Mouse (Mus musculus) embryonic facial prominence, embryonic 13.5 days (tissue): Measurements from ENCODE around the gene Spast. TPM values are rescaled to one million over a fixed set of nuclear protein-coding genes. Genes with fewer than 3 reads are reported as not detected.
A peak's percentile ranks its signal among the peaks of the same experiment; 100 is the strongest.

Experiments used
- ATAC-seq: fragments of 200-750 bp; cut with Nextera tagmentation; 2 replicates; pipeline ENCODE4 v1.8.0; 2017; ENCODE audit warnings: low read depth; ENCODE audit not compliant: insufficient number of reproducible peaks, insufficient read depth, low FRiP score, low TSS enrichment
- H3K27ac ChIP-seq: fragments of 300-500 bp; sonication (generic); 2 replicates; pipeline ENCODE4 v1.5.1; 2015; ENCODE audit warnings: moderate library complexity, mild to moderate bottlenecking, inconsistent platforms
- H3K27me3 ChIP-seq: fragments of 300-500 bp; sonication (generic); 2 replicates; pipeline ENCODE4 v1.6.1; 2015; ENCODE audit warnings: mild to moderate bottlenecking, inconsistent platforms
- H3K36me3 ChIP-seq: fragments of 300-500 bp; sonication (generic); 2 replicates; pipeline ENCODE4 v1.6.1; 2015; ENCODE audit warnings: mild to moderate bottlenecking, inconsistent platforms
- H3K4me1 ChIP-seq: fragments of 300-500 bp; sonication (generic); 2 replicates; pipeline ENCODE4 v1.6.1; 2015; ENCODE audit warnings: inconsistent platforms
- H3K4me2 ChIP-seq: fragments of 300-500 bp; sonication (generic); 2 replicates; pipeline ENCODE4 v1.6.1; 2015; ENCODE audit warnings: moderate library complexity, mild to moderate bottlenecking, inconsistent platforms
- H3K4me3 ChIP-seq: fragments of 300-500 bp; sonication (generic); 2 replicates; pipeline ENCODE4 v1.5.1; 2015; ENCODE audit warnings: mild to moderate bottlenecking, inconsistent platforms
- H3K9ac ChIP-seq: fragments of 300-500 bp; sonication (generic); 2 replicates; pipeline ENCODE4 v1.6.1; 2015; ENCODE audit warnings: mild to moderate bottlenecking, inconsistent platforms
- H3K9me3 ChIP-seq: fragments of 300-500 bp; sonication (generic); 2 replicates; pipeline ENCODE4 v1.6.1; 2016; ENCODE audit warnings: inconsistent platforms
- WGBS: fragments of 180-500 bp; shearing (Covaris S2); methylation state at CpG from one replicate; pipeline ENCODE4 v1.1.7; 2015; ENCODE audit warnings: mixed read lengths; 5-methylcytosine and 5-hydroxymethylcytosine counted together
- polyA plus RNA-seq: library from polyadenylated mRNA; unstranded; fragments of >200 nt; fragmentation: Nextera tagmentation; extraction: Ambion mirVana; gene quantifications from 2 replicates; pipeline ENCODE4 v1.2.1, GENCODE M21; 2015

Gene Spast
- polyA plus RNA-seq, 1 experiment from 2014 or later: 15.6 TPM

DNA sequence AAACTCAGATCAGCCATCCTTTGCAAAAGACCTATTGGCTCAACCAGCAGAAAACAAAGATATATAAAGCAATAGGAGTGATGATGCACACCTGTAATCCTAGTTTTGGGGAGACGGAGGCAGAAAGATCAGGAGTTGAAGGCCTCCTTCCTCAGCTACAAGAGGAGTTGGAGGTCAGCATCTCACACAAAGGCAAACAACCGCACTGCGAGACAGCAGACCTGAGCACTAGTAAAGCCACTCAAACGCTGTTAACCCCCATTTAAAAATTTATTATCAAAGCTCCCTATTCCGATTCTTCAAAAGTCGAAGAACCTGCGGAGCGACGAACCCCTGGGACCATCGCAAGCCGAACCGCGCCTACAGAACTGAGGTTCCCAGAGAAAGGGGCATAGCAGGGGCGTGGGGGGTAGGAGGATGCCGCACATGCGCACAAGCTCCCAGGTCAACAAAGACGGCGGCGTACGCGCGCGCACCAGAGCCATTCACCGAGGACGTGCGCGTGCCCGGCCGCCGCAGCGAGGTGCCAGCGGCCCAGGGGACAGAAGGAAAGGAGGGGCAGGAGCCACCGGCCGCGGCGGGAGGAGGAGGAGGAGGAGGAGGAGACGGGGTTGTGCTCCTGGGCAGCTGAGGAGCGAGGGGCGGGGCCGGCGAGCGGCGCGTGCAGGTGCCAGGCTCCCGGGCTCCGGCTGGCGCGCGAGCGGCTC, 409 bp upstream of the Spast start:
- WGBS: under 1% methylated on average over 48 of the region's 50 CpGs

DNA sequence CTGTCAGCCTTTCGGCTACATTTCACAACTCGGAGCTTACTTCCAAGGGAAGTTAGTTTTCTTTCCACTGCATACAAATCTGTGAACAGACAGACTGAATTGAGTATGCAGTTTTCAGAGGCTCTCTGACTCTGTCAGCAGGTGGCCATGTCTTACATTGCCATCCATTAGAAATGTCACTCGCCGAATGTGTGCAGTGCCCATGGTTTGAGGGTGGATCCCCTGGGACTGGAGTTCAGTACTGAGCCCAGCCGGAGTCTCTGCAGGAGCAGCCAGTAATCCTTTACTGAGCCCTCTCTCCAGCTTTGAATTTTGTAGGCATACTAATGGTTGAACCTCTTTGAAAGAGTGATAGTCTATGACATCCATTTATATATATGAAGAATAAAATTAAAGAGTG, 2.4 kb downstream of the Spast start:
- no peak for ATAC-seq
- peaks cover 32% of the 10 kb centered on the region for H3K4me1 ChIP-seq
- no peak overlapping the region for H3K27ac ChIP-seq
- no peaks in the 10 kb centered on the region for H3K9me3 ChIP-seq
- H3K4me3 ChIP-seq: peak overlapping the region; percentile 97; the same call in 1 of the 2 replicates
- H3K27me3 ChIP-seq: no peaks in the 10 kb centered on the region
- peaks cover 12% of the 10 kb centered on the region for H3K36me3 ChIP-seq
- no peak overlapping the region; the same call in 1 of the 2 replicates for H3K9ac ChIP-seq
- WGBS: 61% methylated on average over 5 of the region's 5 CpGs
- H3K4me2 ChIP-seq: peak overlapping the region; percentile 78

More for the DNA sequence above, 409 bp upstream of the Spast start:
- ATAC-seq: peak; percentile 88
- Histone ChIP-seq H3K4me3 (peak overlapping the region; percentile 97), H3K4me2 (peak overlapping the region; percentile 78), H3K9ac (peak overlapping the region; percentile 96), H3K9me3 (no peaks in the 10 kb centered on the region), H3K4me1 (peaks cover 32% of the 10 kb centered on the region), H3K36me3 (no peaks in the 10 kb centered on the region), H3K27ac (peak overlapping the region; percentile 96), H3K27me3 (no peaks in the 10 kb centered on the region)

DNA sequence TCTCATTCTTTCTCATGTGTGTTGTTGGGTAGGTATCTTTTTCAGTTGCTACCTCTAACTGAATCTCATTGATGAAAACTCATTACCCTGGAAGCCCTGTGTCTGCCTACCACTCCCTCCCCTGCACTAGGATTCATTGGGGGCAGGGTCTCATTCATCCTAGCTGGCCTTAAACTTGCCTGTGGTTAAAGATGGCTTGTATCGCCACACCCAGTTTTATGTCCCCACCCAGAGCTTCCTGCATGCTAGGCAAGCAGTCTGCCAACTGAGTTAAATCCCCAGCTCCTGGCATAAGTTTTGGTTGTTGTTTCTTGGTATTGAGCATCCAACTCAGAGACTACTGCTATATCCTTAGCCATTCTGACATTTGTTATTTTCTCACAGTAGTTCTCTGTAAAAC, 24.8 kb downstream of the Spast start:
- 76% methylated on average over 1 of the region's 1 CpGs for WGBS
- peaks cover 60% of the 10 kb centered on the region for H3K36me3 ChIP-seq

DNA sequence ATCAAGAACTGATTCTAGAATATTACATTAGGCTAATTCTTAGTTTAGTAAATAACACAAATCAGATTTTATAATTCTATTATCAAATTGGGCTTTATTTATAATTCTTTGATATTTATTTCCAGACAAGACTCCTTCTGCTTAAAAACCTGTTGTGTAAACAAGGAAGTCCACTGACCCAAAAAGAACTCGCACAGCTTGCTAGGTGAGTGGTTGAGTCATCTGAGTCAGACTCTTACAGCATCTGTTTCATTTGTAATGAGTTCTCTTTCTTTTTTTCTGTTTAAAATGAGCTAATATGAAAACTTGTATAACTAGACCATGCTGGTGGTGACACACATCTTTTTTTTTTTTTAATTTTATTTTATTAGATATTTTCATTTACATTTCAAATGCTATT, 38.1 kb downstream of the Spast start:
- WGBS: 92% methylated on average over 1 of the region's 1 CpGs
- Histone ChIP-seq H3K27me3 (no peaks in the 10 kb centered on the region), H3K36me3 (peaks cover 72% of the 10 kb centered on the region), H3K27ac (no peak overlapping the region), H3K4me2 (no peak overlapping the region), H3K4me3 (no peak overlapping the region), H3K9ac (no peak overlapping the region), H3K4me1 (no peaks in the 10 kb centered on the region), H3K9me3 (no peaks in the 10 kb centered on the region)
- no peak for ATAC-seq

More for the DNA sequence above, 24.8 kb downstream of the Spast start:
- Histone ChIP-seq H3K4me2 (no peak overlapping the region), H3K4me1 (no peaks in the 10 kb centered on the region), H3K4me3 (no peak overlapping the region), H3K9ac (no peak overlapping the region), H3K27me3 (no peaks in the 10 kb centered on the region), H3K9me3 (no peaks in the 10 kb centered on the region), H3K27ac (no peak overlapping the region)
- ATAC-seq: no peak

DNA sequence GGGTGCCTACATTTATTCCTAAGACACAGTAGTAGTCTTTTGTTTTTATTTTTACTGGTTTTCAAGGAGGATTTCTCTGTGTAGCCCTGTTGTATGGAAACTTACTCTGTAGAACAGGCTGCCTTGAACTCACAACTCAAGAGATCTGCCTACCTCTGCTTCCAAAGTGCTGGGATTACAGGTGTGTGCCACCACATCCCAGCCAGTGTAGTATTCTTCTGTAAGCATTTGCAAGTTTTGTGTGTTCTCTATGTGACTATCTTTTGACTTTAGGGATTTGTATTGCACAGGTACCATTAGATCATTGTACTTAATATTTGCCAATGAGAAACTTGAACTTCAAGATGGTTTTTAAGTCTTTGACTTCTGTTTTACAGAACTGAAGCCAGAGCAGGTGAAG, 47.9 kb downstream of the Spast start:
- no peak overlapping the region for H3K4me2 ChIP-seq

DNA sequence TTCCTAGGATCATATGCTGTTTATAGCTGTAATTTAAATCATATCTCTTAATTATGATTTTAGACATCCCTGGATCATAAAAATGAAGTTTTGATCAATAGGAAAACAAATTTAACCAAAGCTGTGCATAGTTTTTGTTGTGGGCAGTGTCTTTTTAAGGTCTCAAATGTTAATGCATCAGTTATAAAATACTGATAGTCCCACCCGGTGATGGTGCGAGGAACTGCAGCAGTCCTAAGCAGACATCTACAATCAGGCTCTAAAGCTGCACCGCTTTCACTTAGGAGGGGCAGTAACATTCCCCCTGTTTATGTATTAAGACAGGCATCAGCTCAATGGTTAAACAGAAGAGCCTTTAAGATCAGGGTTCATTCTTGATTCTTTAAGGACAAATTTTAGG, 51.1 kb downstream of the Spast start:
- Histone ChIP-seq H3K9ac (no peak overlapping the region), H3K9me3 (no peaks in the 10 kb centered on the region), H3K27ac (no peak overlapping the region), H3K4me1 (no peaks in the 10 kb centered on the region), H3K4me3 (no peak overlapping the region), H3K4me2 (no peak overlapping the region), H3K36me3 (peaks cover 36% of the 10 kb centered on the region), H3K27me3 (no peaks in the 10 kb centered on the region)
- WGBS: 82% methylated on average over 3 of the region's 3 CpGs
- no peak for ATAC-seq

More for the DNA sequence above, 47.9 kb downstream of the Spast start:
- Histone ChIP-seq H3K36me3 (peaks cover 66% of the 10 kb centered on the region), H3K9me3 (no peaks in the 10 kb centered on the region), H3K27ac (no peak overlapping the region), H3K4me3 (no peak overlapping the region), H3K4me1 (no peaks in the 10 kb centered on the region), H3K27me3 (no peaks in the 10 kb centered on the region), H3K9ac (no peak overlapping the region)
- no peak for ATAC-seq

DNA sequence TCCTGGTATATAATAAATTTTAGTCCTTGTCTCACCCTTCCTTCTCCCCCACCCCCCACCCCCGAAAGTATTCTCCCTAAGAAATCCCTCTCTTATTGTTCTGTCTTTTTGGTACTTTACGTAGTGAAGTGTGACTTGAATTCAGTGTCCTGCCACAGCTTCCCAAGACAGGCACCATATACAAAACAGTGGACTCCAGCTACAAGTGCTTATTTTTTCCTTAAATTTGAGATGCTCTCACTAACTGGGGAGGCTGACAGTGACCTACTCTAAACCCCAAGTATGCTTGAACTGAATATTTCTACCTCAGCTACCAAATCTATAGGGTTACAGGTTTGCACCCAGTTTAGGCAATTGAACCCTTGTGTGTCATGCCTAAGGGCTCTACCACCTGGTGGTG, 55.6 kb downstream of the Spast start:
- Histone ChIP-seq H3K9me3 (no peaks in the 10 kb centered on the region), H3K4me2 (peak overlapping the region; percentile 68), H3K36me3 (no peaks in the 10 kb centered on the region), H3K4me1 (peaks cover 9% of the 10 kb centered on the region), H3K27ac (no peak overlapping the region), H3K4me3 (no peak overlapping the region), H3K27me3 (no peaks in the 10 kb centered on the region), H3K9ac (no peak overlapping the region)
- 80% methylated on average over 2 of the region's 2 CpGs for WGBS
- ATAC-seq: no peak

DNA sequence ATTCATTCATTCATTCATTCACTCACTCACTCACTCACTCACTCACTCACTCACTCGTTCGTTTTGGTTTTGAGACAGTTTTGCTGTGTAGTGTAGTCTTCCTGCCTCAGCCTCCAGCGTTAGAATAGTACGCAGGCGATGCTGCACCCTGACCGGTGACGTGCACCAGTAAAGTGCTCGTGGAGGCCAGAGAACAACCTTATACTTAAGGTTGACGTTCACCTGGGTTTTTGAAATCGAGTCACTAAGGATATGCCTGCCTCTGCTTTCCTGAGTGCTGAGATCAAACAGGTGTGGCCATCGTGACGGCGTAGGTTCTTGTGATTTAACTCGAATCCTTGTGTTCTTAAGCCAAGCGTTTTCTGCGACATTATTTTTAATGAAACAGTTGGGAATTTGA, 56.1 kb downstream of the Spast start:
- peak overlapping the region; percentile 39; the same call in 1 of the 2 replicates for H3K27ac ChIP-seq

DNA sequence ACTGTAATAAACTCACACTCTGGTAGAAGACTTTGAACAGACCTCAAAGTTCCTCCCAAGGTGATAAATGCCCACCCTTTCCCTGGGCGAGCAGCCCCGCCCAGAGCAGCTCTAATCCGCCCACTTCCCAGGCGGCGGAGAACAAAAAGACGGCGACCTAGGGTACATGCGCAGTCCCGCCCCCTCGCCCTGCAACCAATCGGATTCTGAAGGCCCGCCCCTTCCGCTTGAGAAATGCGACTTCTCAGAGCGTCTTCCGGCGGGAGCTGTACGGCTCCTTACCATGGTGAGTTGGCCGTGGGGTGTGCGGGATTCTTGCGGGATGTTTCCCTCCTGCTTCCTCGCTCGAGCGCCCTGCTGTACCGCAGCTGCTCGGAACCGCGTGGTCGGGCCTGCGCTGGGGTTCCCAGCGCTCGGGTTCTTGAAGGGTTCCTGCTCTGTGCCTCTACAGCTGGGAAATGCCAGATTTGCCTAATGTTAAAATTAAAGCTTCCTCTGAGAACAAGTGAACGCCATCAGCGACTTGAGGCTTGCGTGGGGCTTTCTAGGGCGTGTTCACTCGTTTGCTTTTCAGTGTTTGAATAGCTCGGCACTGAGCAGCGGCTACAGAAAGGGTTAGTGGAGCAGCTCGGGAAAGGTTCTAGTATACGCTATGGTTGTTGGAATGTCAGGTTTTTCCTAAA, 56.7 kb downstream of the Spast start, which contains the start of gene Slc30a6:
Slc30a6 (plus strand) TSS at position 226 of the 683 bp plus-strand sequence.
- H3K36me3 ChIP-seq: no peaks in the 10 kb centered on the region
- no peaks in the 10 kb centered on the region for H3K9me3 ChIP-seq
- H3K9ac ChIP-seq: peak within 1 kb of the TSS; percentile 96
- under 1% methylated on average over 41 of the region's 41 CpGs for WGBS
- H3K4me3 ChIP-seq: peak within 1 kb of the TSS; percentile 93
- peaks cover 9% of the 10 kb centered on the region for H3K4me1 ChIP-seq
- peak; percentile 99 for ATAC-seq
- H3K27ac ChIP-seq: peak within 1 kb of the TSS; percentile 92
- H3K27me3 ChIP-seq: no peaks in the 10 kb centered on the region
- peak within 1 kb of the TSS; percentile 68 for H3K4me2 ChIP-seq

More for the DNA sequence above, 56.1 kb downstream of the Spast start:
- Histone ChIP-seq H3K4me2 (peak overlapping the region; percentile 68), H3K9me3 (no peaks in the 10 kb centered on the region), H3K9ac (peak overlapping the region; percentile 96), H3K4me1 (peaks cover 9% of the 10 kb centered on the region), H3K36me3 (no peaks in the 10 kb centered on the region), H3K4me3 (peak overlapping the region; percentile 93), H3K27me3 (no peaks in the 10 kb centered on the region)
- no peak for ATAC-seq
- 31% methylated on average over 16 of the region's 16 CpGs for WGBS

DNA sequence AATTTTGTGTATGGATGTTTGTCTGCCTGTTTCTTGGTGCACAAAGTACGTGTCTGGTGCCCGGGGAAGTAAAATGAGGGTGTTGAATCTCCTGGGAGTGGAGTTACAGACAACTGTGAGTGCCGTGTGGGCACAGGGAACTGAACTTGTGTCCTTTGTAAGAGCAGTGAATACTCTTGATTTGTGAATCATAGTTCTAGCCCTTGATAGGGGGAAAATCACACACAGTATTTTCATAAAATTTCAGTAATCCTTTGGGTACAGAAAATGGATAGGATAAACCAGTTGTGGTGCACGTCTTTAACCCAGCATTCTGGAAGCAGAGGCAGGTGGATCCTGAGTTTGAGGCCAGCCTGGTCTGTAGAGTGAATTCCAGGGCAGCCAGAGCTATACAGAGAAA, 58.0 kb downstream of the Spast start:
- Histone ChIP-seq H3K9ac (peak overlapping the region; percentile 96), H3K4me1 (peaks cover 9% of the 10 kb centered on the region), H3K27ac (no peak overlapping the region), H3K4me3 (peak overlapping the region; percentile 93), H3K4me2 (peak overlapping the region; percentile 68), H3K27me3 (no peaks in the 10 kb centered on the region), H3K9me3 (no peaks in the 10 kb centered on the region), H3K36me3 (peaks cover under 1% of the 10 kb centered on the region)
- WGBS: 64% methylated on average over 4 of the region's 4 CpGs
- ATAC-seq: no peak

DNA sequence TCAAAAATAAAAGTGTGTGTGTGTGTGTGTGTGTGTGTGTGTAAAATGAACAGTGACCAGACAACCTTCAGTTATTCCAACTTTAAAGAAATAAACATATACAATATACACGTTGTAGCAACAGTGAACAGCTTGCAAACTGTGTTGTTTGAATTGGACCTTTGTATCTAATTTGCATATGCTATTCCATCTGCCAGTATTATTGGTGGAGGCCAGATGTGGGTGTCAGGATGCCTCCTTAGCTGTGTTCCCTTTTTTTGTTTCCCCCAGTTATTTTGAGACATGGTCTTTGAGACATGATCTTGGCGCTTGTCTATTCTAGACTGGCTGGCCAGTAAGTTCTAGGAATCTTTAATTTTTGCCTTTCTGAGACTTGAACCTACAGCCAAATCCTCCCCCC, 58.4 kb downstream of the Spast start:
- Histone ChIP-seq H3K36me3 (peaks cover 5% of the 10 kb centered on the region), H3K9me3 (no peaks in the 10 kb centered on the region), H3K4me2 (no peak overlapping the region), H3K4me1 (peaks cover 9% of the 10 kb centered on the region), H3K9ac (no peak overlapping the region; the same call in 1 of the 2 replicates), H3K4me3 (no peak overlapping the region), H3K27ac (no peak overlapping the region), H3K27me3 (no peaks in the 10 kb centered on the region)
- WGBS: 87% methylated on average over 2 of the region's 2 CpGs
- no peak for ATAC-seq
